Mouse (Mus musculus): ENCODE data around the gene Phldb1. TPM values are rescaled to one million over a fixed set of nuclear protein-coding genes. Genes with fewer than 3 reads are reported as not detected.

Gene Phldb1
- polyA plus RNA-seq, 1 experiment, result not detected

GRCm38 (mm10) chr9:44655098-44656066, 79.6 kb downstream of the Phldb1 start:
- Histone ChIP-seq H3K4me1 (ENCODE audit: control insufficient read depth, insufficient read depth, low read length) (peaks cover 5% of the 10 kb centered on the region), H3K4me3 (ENCODE audit: insufficient read depth, low read depth, low read length) (no peak overlapping the region; the same call in 1 of the 2 replicates), H3K27ac (ENCODE audit: insufficient read depth, low read depth, low read length) (no peak overlapping the region)
- TF ChIP-seq POLR2A (IDR thresholded peaks at IDR 0.05; ENCODE audit: insufficient read depth, low read depth, low read length), result no peak
- TF ChIP-seq CTCF (IDR thresholded peaks at IDR 0.05; ENCODE audit: insufficient read depth, low read depth, low read length), result peak; percentile 38
- 18% methylated on average over 26 of the region's 26 CpGs for WGBS

GRCm38 (mm10) chr9:44653896-44654295, 81.1 kb downstream of the Phldb1 start:
- Histone ChIP-seq H3K4me1 (ENCODE audit: control insufficient read depth, insufficient read depth, low read length) (peaks cover 5% of the 10 kb centered on the region), H3K27ac (ENCODE audit: insufficient read depth, low read depth, low read length) (no peak overlapping the region), H3K4me3 (ENCODE audit: insufficient read depth, low read depth, low read length) (no peak overlapping the region)
- TF ChIP-seq CTCF (IDR thresholded peaks at IDR 0.05; ENCODE audit: insufficient read depth, low read depth, low read length), result no peak
- TF ChIP-seq POLR2A (IDR thresholded peaks at IDR 0.05; ENCODE audit: insufficient read depth, low read depth, low read length), result no peak
- WGBS, result 81% methylated on average over 4 of the region's 4 CpGs

- TF ChIP-seq CTCF (IDR thresholded peaks at IDR 0.05; ENCODE audit: insufficient read depth, low read depth, low read length) (peak; percentile 68; the same call in 1 of the 2 replicates), POLR2A (IDR thresholded peaks at IDR 0.05; ENCODE audit: insufficient read depth, low read depth, low read length) (no peak)
- Histone ChIP-seq H3K4me3 (ENCODE audit: insufficient read depth, low read depth, low read length) (no peak overlapping the region), H3K4me1 (ENCODE audit: control insufficient read depth, insufficient read depth, low read length) (peaks cover 5% of the 10 kb centered on the region), H3K27ac (ENCODE audit: insufficient read depth, low read depth, low read length) (no peak overlapping the region)
- 31% methylated on average over 8 of the region's 8 CpGs for WGBS
Observed at GRCm38 (mm10) chr9:44652027-44652426, 83.0 kb downstream of the Phldb1 start.

GRCm38 (mm10) chr9:44648881-44649281, 86.1 kb downstream of the Phldb1 start:
- H3K4me3 ChIP-seq (ENCODE audit: insufficient read depth, low read depth, low read length), result no peak overlapping the region
- no peaks in the 10 kb centered on the region for H3K4me1 ChIP-seq (ENCODE audit: control insufficient read depth, insufficient read depth, low read length)
- TF ChIP-seq POLR2A (IDR thresholded peaks at IDR 0.05; ENCODE audit: insufficient read depth, low read depth, low read length), result no peak
- TF ChIP-seq CTCF (IDR thresholded peaks at IDR 0.05; ENCODE audit: insufficient read depth, low read depth, low read length), result no peak
- H3K27ac ChIP-seq (ENCODE audit: insufficient read depth, low read depth, low read length), result no peak overlapping the region
- WGBS, result 79% methylated on average over 7 of the region's 7 CpGs

- WGBS, result 89% methylated on average over 4 of the region's 4 CpGs
- no peak overlapping the region for H3K27ac ChIP-seq (ENCODE audit: insufficient read depth, low read depth, low read length)
- no peak for TF ChIP-seq CTCF (IDR thresholded peaks at IDR 0.05; ENCODE audit: insufficient read depth, low read depth, low read length)
- TF ChIP-seq POLR2A (IDR thresholded peaks at IDR 0.05; ENCODE audit: insufficient read depth, low read depth, low read length), result no peak
- no peak overlapping the region for H3K4me3 ChIP-seq (ENCODE audit: insufficient read depth, low read depth, low read length)
- H3K4me1 ChIP-seq (ENCODE audit: control insufficient read depth, insufficient read depth, low read length), result no peaks in the 10 kb centered on the region
Observed at GRCm38 (mm10) chr9:44647656-44648055, 87.3 kb downstream of the Phldb1 start.

GRCm38 (mm10) chr9:44647026-44647425, 88.0 kb downstream of the Phldb1 start:
- Histone ChIP-seq H3K4me3 (ENCODE audit: insufficient read depth, low read depth, low read length) (no peak overlapping the region), H3K27ac (ENCODE audit: insufficient read depth, low read depth, low read length) (no peak overlapping the region), H3K4me1 (ENCODE audit: control insufficient read depth, insufficient read depth, low read length) (no peaks in the 10 kb centered on the region)
- WGBS, result 98% methylated on average over 8 of the region's 8 CpGs
- TF ChIP-seq POLR2A (IDR thresholded peaks at IDR 0.05; ENCODE audit: insufficient read depth, low read depth, low read length) (no peak), CTCF (IDR thresholded peaks at IDR 0.05; ENCODE audit: insufficient read depth, low read depth, low read length) (no peak)

GRCm38 (mm10) chr9:44646366-44646765, 88.6 kb downstream of the Phldb1 start:
- no peak for TF ChIP-seq CTCF (IDR thresholded peaks at IDR 0.05; ENCODE audit: insufficient read depth, low read depth, low read length)
- no peak for TF ChIP-seq POLR2A (IDR thresholded peaks at IDR 0.05; ENCODE audit: insufficient read depth, low read depth, low read length)
- 87% methylated on average over 6 of the region's 6 CpGs for WGBS
- no peak overlapping the region for H3K27ac ChIP-seq (ENCODE audit: insufficient read depth, low read depth, low read length)
- H3K4me1 ChIP-seq (ENCODE audit: control insufficient read depth, insufficient read depth, low read length), result no peaks in the 10 kb centered on the region
- no peak overlapping the region for H3K4me3 ChIP-seq (ENCODE audit: insufficient read depth, low read depth, low read length)

- WGBS, result 67% methylated on average over 15 of the region's 15 CpGs
- TF ChIP-seq POLR2A (IDR thresholded peaks at IDR 0.05; ENCODE audit: insufficient read depth, low read depth, low read length), result no peak
- no peak for TF ChIP-seq CTCF (IDR thresholded peaks at IDR 0.05; ENCODE audit: insufficient read depth, low read depth, low read length)
- Histone ChIP-seq H3K4me3 (ENCODE audit: insufficient read depth, low read depth, low read length) (no peak overlapping the region), H3K27ac (ENCODE audit: insufficient read depth, low read depth, low read length) (no peak overlapping the region), H3K4me1 (ENCODE audit: control insufficient read depth, insufficient read depth, low read length) (no peaks in the 10 kb centered on the region)
Observed at GRCm38 (mm10) chr9:44645924-44646323, 89.1 kb downstream of the Phldb1 start.

- Histone ChIP-seq H3K4me3 (ENCODE audit: insufficient read depth, low read depth, low read length) (no peak overlapping the region), H3K4me1 (ENCODE audit: control insufficient read depth, insufficient read depth, low read length) (no peaks in the 10 kb centered on the region), H3K27ac (ENCODE audit: insufficient read depth, low read depth, low read length) (no peak overlapping the region)
- TF ChIP-seq POLR2A (IDR thresholded peaks at IDR 0.05; ENCODE audit: insufficient read depth, low read depth, low read length) (no peak), CTCF (IDR thresholded peaks at IDR 0.05; ENCODE audit: insufficient read depth, low read depth, low read length) (no peak)
- 63% methylated on average over 5 of the region's 5 CpGs for WGBS
Observed at GRCm38 (mm10) chr9:44645481-44645880, 89.5 kb downstream of the Phldb1 start.
